Mouse (Mus musculus) forebrain, embryonic 16.5 days (tissue): ENCODE measurements around the gene Fmnl2. TPM values are rescaled to one million over a fixed set of nuclear protein-coding genes. Genes with fewer than 3 reads are reported as not detected.

ENCODE experiments used
- ATAC-seq: fragments of 200-750 bp; cut with Nextera tagmentation; 2 replicates; pipeline ENCODE4 v1.8.0; 2017; ENCODE audit warnings: mild to moderate bottlenecking, moderate library complexity
- H3K27ac ChIP-seq: fragments of 300-500 bp; sonication (generic); 2 replicates; pipeline ENCODE4 v1.5.1; 2014; ENCODE audit warnings: low read length, control low read depth
- H3K27me3 ChIP-seq: fragments of 300-500 bp; sonication (generic); replicated peaks from 2 replicates; pipeline ENCODE4 v1.6.1; 2014; ENCODE audit warnings: low read length; ENCODE audit not compliant: control insufficient read depth, insufficient read depth
- H3K36me3 ChIP-seq: fragments of 300-500 bp; sonication (generic); 2 replicates; pipeline ENCODE4 v1.6.1; 2014; ENCODE audit not compliant: control insufficient read depth, insufficient read depth
- H3K4me1 ChIP-seq: fragments of 300-500 bp; sonication (generic); replicated peaks from 2 replicates; pipeline ENCODE4 v1.6.1; 2014; ENCODE audit warnings: low read length; ENCODE audit not compliant: control insufficient read depth, insufficient read depth
- H3K4me2 ChIP-seq: fragments of 300-500 bp; sonication (generic); 2 replicates; pipeline ENCODE4 v1.6.1; 2014; ENCODE audit warnings: mild to moderate bottlenecking, low read length, control low read depth
- H3K4me3 ChIP-seq: fragments of 300-500 bp; sonication (generic); replicated peaks from 2 replicates; pipeline ENCODE4 v1.5.1; 2014; ENCODE audit warnings: mild to moderate bottlenecking, low read length, control low read depth
- H3K9ac ChIP-seq: fragments of 300-500 bp; sonication (generic); replicated peaks from 2 replicates; pipeline ENCODE4 v1.6.1; 2014; ENCODE audit warnings: low read depth, low read length, control low read depth
- H3K9me3 ChIP-seq: fragments of 300-500 bp; sonication (generic); 2 replicates; pipeline ENCODE4 v1.6.1; 2016; ENCODE audit warnings: low read length; ENCODE audit not compliant: control insufficient read depth
- WGBS: fragments of 180-500 bp; shearing (Covaris S2); extraction: QIAGEN DNeasy Blood & Tissue Kit; methylation state at CpG from one replicate; pipeline ENCODE4 v1.1.7; 2014; 5-methylcytosine and 5-hydroxymethylcytosine counted together
- polyA plus RNA-seq: library from polyadenylated mRNA; unstranded; fragments of >200 nt; fragmentation: Nextera tagmentation; extraction: Ambion mirVana; gene quantifications from 2 replicates; pipeline ENCODE4 v1.2.1, GENCODE M21; 2015

Fmnl2 gene
- polyA plus RNA-seq, 1 experiment from 2014 or later, result 15.5 TPM

- H3K9ac ChIP-seq, result no peak overlapping the region
- no peaks in the 10 kb centered on the region for H3K27me3 ChIP-seq
- 87% methylated on average over 9 of the region's 9 CpGs for WGBS
- H3K4me3 ChIP-seq, result no peak overlapping the region
- H3K27ac ChIP-seq, result no peak overlapping the region
- H3K4me2 ChIP-seq, result no peak overlapping the region
- H3K4me1 ChIP-seq, result no peaks in the 10 kb centered on the region
- no peak for ATAC-seq
- H3K9me3 ChIP-seq, result no peaks in the 10 kb centered on the region
- H3K36me3 ChIP-seq, result peaks cover 18% of the 10 kb centered on the region
These were observed 273.9 kb downstream of the Fmnl2 start for GRCm38 (mm10) chr2:53131567-53131966.

GRCm38 (mm10) chr2:53146852-53147251 lies 289.2 kb downstream of the Fmnl2 start:
- ATAC-seq, result no peak
- no peak overlapping the region for H3K9ac ChIP-seq
- no peak overlapping the region for H3K27ac ChIP-seq
- no peaks in the 10 kb centered on the region for H3K9me3 ChIP-seq
- peaks cover 22% of the 10 kb centered on the region for H3K36me3 ChIP-seq
- no peaks in the 10 kb centered on the region for H3K4me1 ChIP-seq
- H3K4me3 ChIP-seq, result no peak overlapping the region
- H3K4me2 ChIP-seq, result no peak overlapping the region
- H3K27me3 ChIP-seq, result no peaks in the 10 kb centered on the region

GRCm38 (mm10) chr2:53173966-53174365 lies 316.3 kb downstream of the Fmnl2 start:
- H3K36me3 ChIP-seq, result peaks cover 11% of the 10 kb centered on the region
- no peak overlapping the region for H3K27ac ChIP-seq
- H3K4me2 ChIP-seq, result no peak overlapping the region
- ATAC-seq, result no peak
- H3K4me1 ChIP-seq, result no peaks in the 10 kb centered on the region
- H3K9ac ChIP-seq, result no peak overlapping the region
- H3K4me3 ChIP-seq, result no peak overlapping the region
- H3K27me3 ChIP-seq, result no peaks in the 10 kb centered on the region
- H3K9me3 ChIP-seq, result no peaks in the 10 kb centered on the region

GRCm38 (mm10) chr2:53178966-53179365 lies 321.3 kb downstream of the Fmnl2 start:
- Histone ChIP-seq H3K9ac (no peak overlapping the region), H3K4me3 (no peak overlapping the region), H3K27me3 (no peaks in the 10 kb centered on the region), H3K36me3 (peaks cover 10% of the 10 kb centered on the region), H3K9me3 (no peaks in the 10 kb centered on the region), H3K27ac (no peak overlapping the region), H3K4me1 (no peaks in the 10 kb centered on the region), H3K4me2 (no peak overlapping the region)
- ATAC-seq, result no peak
- 87% methylated on average over 3 of the region's 3 CpGs for WGBS

GRCm38 (mm10) chr2:53179876-53180275 lies 322.2 kb downstream of the Fmnl2 start:
- H3K4me1 ChIP-seq, result no peaks in the 10 kb centered on the region
- no peak overlapping the region for H3K4me3 ChIP-seq
- no peaks in the 10 kb centered on the region for H3K27me3 ChIP-seq
- H3K36me3 ChIP-seq, result peaks cover 3% of the 10 kb centered on the region; the same call in 1 of the 2 replicates
- H3K9me3 ChIP-seq, result no peaks in the 10 kb centered on the region
- H3K4me2 ChIP-seq, result no peak overlapping the region
- H3K27ac ChIP-seq, result no peak overlapping the region
- H3K9ac ChIP-seq, result no peak overlapping the region
- ATAC-seq, result no peak

Other genes with a start within 250 kb of the Fmnl2 start
- 14.1 and 14.7 TPM in 2 replicates for gene Cacnb4, start 181.0 kb upstream of the Fmnl2 start, polyA plus RNA-seq
- 49.8 and 54.6 TPM in 2 replicates for gene Stam2, start 115.6 kb upstream of the Fmnl2 start, polyA plus RNA-seq